Mouse (Mus musculus) cerebellum, adult 2 months (tissue): ENCODE measurements around the gene Cmtm1. TPM values are rescaled to one million over a fixed set of nuclear protein-coding genes. Genes with fewer than 3 reads are reported as not detected.
A peak's percentile ranks its signal among the peaks of the same experiment; 100 is the strongest.

ENCODE experiments used
- DNase-seq, 2 experiments: peaks; one replicate each; pipeline ENCODE4 v3.0.0; 2021
- H3K27ac ChIP-seq: fragments of 200-500 bp; 2 replicates; pipeline ENCODE4 v1.5.1; 2012; ENCODE audit warnings: low read length, control low read depth, inconsistent platforms; ENCODE audit not compliant: insufficient read depth
- H3K27me3 ChIP-seq: fragments of 200-500 bp; 2 replicates; pipeline ENCODE4 v1.6.1; 2012; ENCODE audit warnings: inconsistent platforms, mild to moderate bottlenecking, low read length, moderate library complexity; ENCODE audit not compliant: control insufficient read depth, insufficient read depth
- H3K4me1 ChIP-seq: fragments of 200-500 bp; 2 replicates; pipeline ENCODE4 v1.6.1; 2011; ENCODE audit warnings: low read length; ENCODE audit not compliant: control insufficient read depth, insufficient read depth
- H3K4me3 ChIP-seq: fragments of 200-500 bp; replicated peaks from 2 replicates; pipeline ENCODE3; 2011; ENCODE audit warnings: mild to moderate bottlenecking, low read depth, low read length, control low read depth; ENCODE audit not compliant: insufficient read depth
- CTCF ChIP-seq: fragments of 200-500 bp; IDR thresholded peaks from 2 replicates; pipeline ENCODE4 v1.5.1; 2011; ENCODE audit warnings: low read depth, mild to moderate bottlenecking, control low read depth, low read length, moderate library complexity, borderline replicate concordance; ENCODE audit not compliant: insufficient read depth
- POLR2A ChIP-seq: fragments of 200-500 bp; IDR thresholded peaks from 2 replicates; pipeline ENCODE4 v1.6.1; 2011; ENCODE audit warnings: low read length, control low read depth, borderline replicate concordance; ENCODE audit not compliant: insufficient read depth
- WGBS: fragments of 180-500 bp; shearing (Covaris S2); methylation state at CpG from one replicate; pipeline ENCODE4 v1.1.7; 2018; 5-methylcytosine and 5-hydroxymethylcytosine counted together
- polyA plus RNA-seq: library from polyadenylated mRNA; depleted of rRNA; stranded (reverse); fragments of >200 nt; gene quantifications from 2 replicates; pipeline ENCODE4 v1.2.3, GENCODE M21; 2012

Cmtm1 gene
- polyA plus RNA-seq, 1 experiment: not detected

DNA sequence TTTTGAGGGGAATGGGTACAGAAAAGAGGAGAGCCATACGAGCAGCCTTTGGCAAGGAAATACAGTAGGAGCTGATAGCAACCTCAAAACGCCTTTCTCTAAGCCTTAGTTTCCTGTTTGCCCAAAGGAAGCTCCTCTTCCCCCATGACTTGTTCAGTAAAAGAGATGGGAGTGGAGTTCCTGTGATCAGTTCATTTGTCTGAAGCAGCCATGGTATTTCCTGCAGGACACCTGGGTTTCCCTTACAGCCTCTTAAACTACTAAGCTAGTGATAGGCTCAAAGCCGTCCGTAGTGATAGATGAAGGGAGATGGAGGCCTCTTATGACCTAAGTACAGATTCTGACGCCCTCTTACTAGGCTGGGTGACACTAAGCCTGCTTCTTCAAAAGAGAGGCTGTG lies 32.5 kb upstream of the Cmtm1 start:
- DNase-seq: no peak
- 93% methylated on average over 5 of the region's 5 CpGs for WGBS
- Histone ChIP-seq H3K4me1 (peaks cover 8% of the 10 kb centered on the region; the same call in 1 of the 2 replicates), H3K27me3 (no peaks in the 10 kb centered on the region), H3K4me3 (no peak overlapping the region), H3K27ac (no peak overlapping the region)
- TF ChIP-seq CTCF (no peak), POLR2A (no peak)

DNA sequence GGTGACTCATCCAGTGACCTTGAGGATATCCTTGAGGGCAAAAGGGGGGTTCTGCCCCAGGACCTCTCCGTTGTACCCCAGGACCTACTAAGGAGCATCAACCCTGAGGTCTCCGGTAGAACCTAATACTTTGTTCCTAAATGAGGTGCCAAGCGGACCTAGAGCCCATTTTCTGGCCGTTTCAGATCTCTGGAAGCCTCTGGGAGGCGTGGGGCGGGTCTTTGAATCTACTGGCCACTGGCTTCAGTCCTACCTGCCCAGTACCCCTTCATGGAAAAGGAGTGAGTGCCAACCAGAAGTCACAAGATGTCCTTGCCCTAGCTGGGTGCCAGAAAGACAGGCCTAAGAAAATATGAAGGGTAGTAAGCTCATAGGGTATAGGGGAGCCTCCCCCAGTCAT lies 31.7 kb upstream of the Cmtm1 start:
- TF ChIP-seq CTCF (no peak), POLR2A (no peak)
- no peaks in the 10 kb centered on the region for H3K27me3 ChIP-seq
- no peak overlapping the region for H3K27ac ChIP-seq
- no peak overlapping the region for H3K4me3 ChIP-seq
- no peak for DNase-seq
- WGBS: 54% methylated on average over 6 of the region's 6 CpGs
- peaks cover 8% of the 10 kb centered on the region; the same call in 1 of the 2 replicates for H3K4me1 ChIP-seq

DNA sequence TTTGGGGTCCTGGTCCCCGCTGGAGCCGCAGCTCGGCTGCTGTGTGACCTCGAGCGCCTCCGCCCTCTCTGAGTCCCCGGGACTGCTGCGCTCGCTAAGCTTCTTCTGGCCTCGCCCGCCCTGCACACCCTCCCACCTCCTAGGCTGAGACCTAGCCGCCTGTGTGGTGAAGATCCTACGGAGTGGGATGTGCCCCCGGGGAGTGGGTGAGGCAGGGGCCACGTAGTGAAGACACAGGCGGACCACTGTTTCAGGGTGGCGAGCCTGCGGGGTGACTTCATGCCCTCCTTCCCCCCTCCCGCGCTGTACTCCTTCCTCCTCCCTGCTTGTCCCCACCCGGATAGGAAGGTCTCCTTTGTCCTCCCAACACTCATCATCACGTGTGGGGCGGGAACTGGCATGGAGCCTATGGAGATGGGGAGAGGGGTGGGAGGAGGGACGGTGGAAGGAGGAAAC lies 31.2 kb upstream of the Cmtm1 start:
- no peak for TF ChIP-seq CTCF
- no peak for TF ChIP-seq POLR2A
- peaks cover 8% of the 10 kb centered on the region; the same call in 1 of the 2 replicates for H3K4me1 ChIP-seq
- no peak overlapping the region for H3K27ac ChIP-seq
- peak overlapping the region; percentile 61 for H3K4me3 ChIP-seq
- 3% methylated on average over 24 of the region's 24 CpGs for WGBS
- DNase-seq: peak in 1 of 2 experiments; percentile 24
- no peaks in the 10 kb centered on the region for H3K27me3 ChIP-seq

DNA sequence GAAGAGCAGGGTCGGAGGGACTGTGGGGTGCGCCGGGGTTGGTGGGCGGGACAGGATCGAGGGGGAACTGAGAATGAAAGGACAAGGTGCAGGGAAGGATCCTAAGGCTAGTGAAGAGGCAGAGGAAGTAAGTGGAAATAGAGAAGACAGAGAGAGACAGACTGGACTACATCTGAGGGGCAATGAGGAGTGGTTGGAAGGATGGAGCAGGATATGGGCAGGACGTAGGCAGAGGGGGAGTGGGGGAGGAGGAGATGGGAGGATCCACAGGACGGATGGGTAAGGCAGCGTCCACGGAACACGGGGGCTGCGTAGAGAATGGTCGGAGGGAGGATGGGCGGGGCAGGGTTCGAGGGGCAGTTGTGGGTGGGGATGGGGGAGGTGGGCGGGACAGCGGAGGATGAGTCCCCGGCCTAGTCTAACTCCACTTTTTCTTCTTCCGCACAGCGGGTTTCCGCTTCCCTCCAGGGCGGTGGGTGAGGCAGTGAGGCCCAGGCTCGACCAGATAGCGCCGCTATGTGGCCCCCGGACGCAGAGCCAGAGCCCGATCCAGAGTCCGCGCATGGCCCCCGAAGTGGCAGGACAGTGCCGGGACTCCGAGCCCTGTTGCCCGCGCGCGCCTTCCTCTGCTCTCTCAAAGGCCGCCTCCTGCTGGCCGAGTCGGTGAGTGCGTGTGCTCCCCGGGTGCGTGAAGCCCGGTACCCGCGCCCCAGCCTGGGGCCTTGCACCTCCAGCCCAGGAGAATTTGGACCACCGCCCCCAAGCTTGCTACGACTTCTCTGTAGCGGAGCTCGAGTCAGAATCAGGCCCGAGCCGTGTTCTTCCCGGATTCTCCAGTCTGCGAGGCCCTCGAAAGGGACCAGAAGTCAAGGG lies 30.5 kb upstream of the Cmtm1 start:
- DNase-seq: peak; percentile 52 to 55
- peaks cover 8% of the 10 kb centered on the region; the same call in 1 of the 2 replicates for H3K4me1 ChIP-seq
- TF ChIP-seq CTCF (0 out of 2 replicates have a peak, but pooled peaks have one; percentile 11), POLR2A (no peak)
- WGBS: under 1% methylated on average over 53 of the region's 54 CpGs
- peak overlapping the region; percentile 61 for H3K4me3 ChIP-seq
- H3K27ac ChIP-seq: no peak overlapping the region
- H3K27me3 ChIP-seq: no peaks in the 10 kb centered on the region

DNA sequence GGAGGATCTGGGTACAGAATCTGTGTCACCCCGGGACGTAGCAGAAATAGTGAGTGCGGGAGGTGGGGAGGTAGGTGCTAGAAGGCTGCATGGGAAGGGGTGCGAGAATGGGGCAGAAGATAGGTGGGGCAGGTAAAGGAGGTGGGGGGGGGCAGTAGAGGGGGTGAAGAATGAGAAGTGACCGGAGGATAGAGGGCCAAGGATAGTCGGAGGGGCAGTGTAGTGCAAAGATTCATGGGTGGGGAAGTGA lies 30.0 kb upstream of the Cmtm1 start:
- TF ChIP-seq CTCF: no peak
- no peak for TF ChIP-seq POLR2A
- 8% methylated on average over 6 of the region's 6 CpGs for WGBS
- Histone ChIP-seq H3K27me3 (no peaks in the 10 kb centered on the region), H3K4me1 (peaks cover 8% of the 10 kb centered on the region; the same call in 1 of the 2 replicates), H3K4me3 (peak overlapping the region; percentile 61), H3K27ac (no peak overlapping the region)
- DNase-seq: no peak

DNA sequence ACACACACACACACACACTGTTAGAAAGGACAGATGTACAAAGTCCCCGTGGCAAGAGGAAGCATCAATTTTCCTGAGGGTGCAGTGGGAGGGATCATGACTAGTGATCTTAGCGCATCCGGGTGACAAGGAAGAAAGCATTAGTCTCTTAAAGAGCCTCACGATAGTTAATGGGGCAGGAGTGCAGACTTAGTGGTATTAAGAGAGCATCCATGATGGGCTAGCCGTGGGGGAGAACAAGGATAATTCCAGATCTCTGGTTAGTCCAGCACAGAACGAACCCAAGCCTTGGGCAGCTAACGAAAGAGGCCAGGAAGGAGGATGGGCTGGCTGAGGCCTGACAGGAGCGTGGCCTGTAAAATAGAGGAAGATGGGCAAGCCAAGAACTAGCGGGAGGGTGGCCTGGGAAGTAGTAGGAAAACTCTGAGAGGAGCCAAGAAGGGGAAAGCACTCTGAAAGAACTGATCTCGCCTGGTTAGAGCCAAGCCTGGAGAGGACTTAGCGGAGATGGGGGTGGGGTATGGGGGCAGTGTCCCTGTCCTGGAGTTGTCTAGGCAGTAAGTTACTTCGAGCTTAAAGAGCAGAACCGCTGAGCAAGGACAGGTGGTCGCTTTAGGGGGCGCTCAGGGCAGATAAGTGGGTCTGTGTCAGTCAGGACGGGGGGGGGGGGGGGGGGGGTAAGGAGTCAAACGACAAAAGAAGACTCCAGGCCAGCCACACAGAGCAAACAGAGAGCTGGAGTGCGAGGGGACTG lies 29.5 kb upstream of the Cmtm1 start, which contains the start of gene Cmtm3:
Gene Cmtm3 (plus strand): TSS at position 182 of the 754 bp plus-strand sequence.
- Histone ChIP-seq H3K27me3 (no peaks in the 10 kb centered on the region), H3K27ac (no peak within 1 kb of the TSS), H3K4me1 (peaks cover 8% of the 10 kb centered on the region; the same call in 1 of the 2 replicates), H3K4me3 (peak within 1 kb of the TSS; percentile 61)
- DNase-seq: peak in 1 of 2 experiments; percentile 27
- 36% methylated on average over 17 of the region's 18 CpGs for WGBS
- TF ChIP-seq CTCF (no peak), POLR2A (no peak)

DNA sequence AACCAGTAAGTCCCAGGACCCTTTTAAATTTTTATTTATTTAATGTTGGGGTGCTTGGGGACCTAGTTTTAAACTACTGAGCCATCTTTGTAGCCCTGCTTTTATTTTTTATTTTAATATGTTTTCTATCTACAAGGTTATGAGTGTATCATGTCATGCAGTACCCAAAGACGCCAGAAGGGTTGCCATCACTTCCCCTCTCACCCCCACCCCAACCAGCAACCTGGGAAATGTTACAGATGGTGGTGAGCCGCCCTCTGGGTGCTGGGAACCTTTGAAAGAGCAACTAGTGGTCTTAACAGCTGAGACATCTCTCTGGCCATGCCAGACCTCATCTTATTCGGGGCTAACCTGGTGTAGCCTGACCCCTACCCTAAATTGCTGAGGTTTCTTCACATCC lies 27.9 kb upstream of the Cmtm1 start:
- DNase-seq: no peak
- 0 out of 2 replicates have a peak, but pooled peaks cover 8% of the 10 kb centered on the region for H3K4me1 ChIP-seq
- H3K27ac ChIP-seq: no peak overlapping the region
- 72% methylated on average over 3 of the region's 3 CpGs for WGBS
- TF ChIP-seq CTCF (no peak), POLR2A (no peak)
- H3K27me3 ChIP-seq: no peaks in the 10 kb centered on the region
- H3K4me3 ChIP-seq: no peak overlapping the region
